Mouse (Mus musculus): ENCODE measurements around the gene Olfr1394. TPM values are rescaled to one million over a fixed set of nuclear protein-coding genes. Genes with fewer than 3 reads are reported as not detected.

Gene Olfr1394
- polyA plus RNA-seq (2015; fragmentation: Nextera tagmentation; extraction: Ambion mirVana): not detected in 2 replicates

DNA sequence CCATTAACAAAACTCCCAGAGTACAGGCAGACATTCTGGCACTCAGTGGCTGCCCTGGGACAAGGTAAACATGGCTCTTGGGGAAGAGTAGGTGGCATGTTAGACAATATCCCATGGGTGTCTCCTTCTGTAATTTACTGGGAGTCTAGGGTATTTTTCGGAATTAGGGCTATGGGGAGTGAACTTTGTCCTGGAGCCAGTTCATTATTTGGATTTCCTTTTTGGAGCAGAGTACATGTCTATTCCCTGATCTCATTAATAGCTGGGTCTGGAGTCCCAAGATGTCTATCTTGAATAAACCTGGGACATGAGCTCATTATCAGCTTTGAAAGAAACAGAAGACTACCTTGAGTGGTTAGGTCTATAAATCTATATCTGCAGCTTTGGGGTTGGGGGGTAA lies at the start of gene Olfr1394:
Olfr1394 (plus strand) TSS at position 301 of the 400 bp plus-strand sequence.
- H3K27ac ChIP-seq: no peak within 1 kb of the TSS
- H3K36me3 ChIP-seq: no peaks in the 10 kb centered on the region
- 76% methylated on average over 1 of the region's 1 CpGs for WGBS
- H3K9ac ChIP-seq: no peak within 1 kb of the TSS
- H3K4me3 ChIP-seq: no peak within 1 kb of the TSS
- no peak for ATAC-seq (ENCODE audit: borderline replicate concordance, extremely low read depth, low FRiP score, low TSS enrichment)
- H3K9me3 ChIP-seq: no peaks in the 10 kb centered on the region
- no peaks in the 10 kb centered on the region for H3K4me1 ChIP-seq
- no peak within 1 kb of the TSS for H3K4me2 ChIP-seq
- no peaks in the 10 kb centered on the region for H3K27me3 ChIP-seq

DNA sequence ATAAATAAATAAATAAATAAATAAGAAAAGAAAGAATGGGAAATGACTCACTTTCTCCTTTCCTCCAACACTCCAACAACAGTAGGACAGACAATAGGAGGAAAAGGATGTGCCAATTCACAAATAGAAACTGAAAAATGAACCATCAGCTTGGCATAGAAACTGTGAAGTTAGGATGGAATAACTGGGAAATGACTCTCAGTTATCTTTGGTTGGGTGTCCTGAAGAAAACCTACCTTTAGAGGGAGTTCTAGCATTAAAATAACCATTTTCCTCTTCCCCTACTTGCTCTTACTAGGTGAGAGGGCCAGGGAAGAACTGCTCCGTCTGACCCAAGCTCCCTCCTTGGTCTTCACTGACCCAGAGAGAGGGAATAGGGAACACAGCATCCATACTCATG lies 48.4 kb upstream of the Olfr1394 start:
- no peak overlapping the region for H3K9ac ChIP-seq
- no peak overlapping the region for H3K4me3 ChIP-seq
- no peaks in the 10 kb centered on the region for H3K27me3 ChIP-seq
- no peak overlapping the region for H3K27ac ChIP-seq
- peaks cover 8% of the 10 kb centered on the region; the same call in 1 of the 2 replicates for H3K4me1 ChIP-seq
- ATAC-seq (ENCODE audit: borderline replicate concordance, extremely low read depth, low FRiP score, low TSS enrichment): no peak
- H3K36me3 ChIP-seq: no peaks in the 10 kb centered on the region
- H3K9me3 ChIP-seq: no peaks in the 10 kb centered on the region
- H3K4me2 ChIP-seq: no peak overlapping the region
- 77% methylated on average over 1 of the region's 1 CpGs for WGBS

DNA sequence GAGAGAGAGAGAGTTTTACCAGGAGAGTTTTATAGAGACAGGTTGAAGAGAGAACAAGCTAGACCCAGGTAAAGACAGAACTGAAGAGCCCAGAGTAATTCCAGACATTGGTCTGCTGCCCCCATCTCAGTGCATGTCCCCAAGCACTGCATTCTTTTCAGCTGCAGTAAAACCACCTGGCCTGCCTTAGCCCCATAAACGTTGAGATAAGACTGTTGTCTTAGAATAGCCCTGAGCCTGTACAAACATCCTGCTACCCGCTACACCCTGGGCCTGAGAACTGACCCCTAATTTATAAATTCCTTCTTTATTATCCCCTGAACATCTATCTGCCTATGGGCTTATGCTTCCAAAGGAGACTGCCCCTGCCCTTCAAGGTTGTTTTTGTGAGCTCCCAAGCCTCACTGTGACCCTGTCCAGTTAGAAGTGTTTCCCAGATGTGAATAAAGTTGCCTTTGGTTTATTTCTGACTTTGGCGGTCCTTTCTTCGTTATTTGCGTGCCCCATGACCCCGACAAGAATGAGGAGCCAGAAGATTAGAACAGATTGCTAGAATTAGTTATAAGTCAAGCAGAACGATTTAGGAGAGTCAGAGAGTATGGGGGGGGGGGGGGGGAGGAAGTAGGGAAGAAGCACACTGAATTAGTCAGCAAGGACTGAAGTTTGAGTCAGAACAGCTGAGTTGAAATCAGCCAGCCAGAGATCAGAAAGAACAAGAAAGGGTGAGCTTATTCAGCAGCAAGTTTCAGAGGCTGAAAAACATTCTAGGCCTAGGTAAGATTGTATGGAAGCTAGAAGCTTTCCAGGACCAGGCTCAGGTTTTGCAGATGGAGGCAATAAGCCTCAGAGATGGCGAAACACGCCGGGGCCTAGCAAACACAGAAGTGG lies 46.3 kb upstream of the Olfr1394 start:
- Histone ChIP-seq H3K4me2 (no peak overlapping the region), H3K36me3 (no peaks in the 10 kb centered on the region), H3K27me3 (no peaks in the 10 kb centered on the region), H3K4me1 (0 out of 2 replicates have a peak, but pooled peaks cover 2% of the 10 kb centered on the region), H3K9ac (no peak overlapping the region), H3K27ac (no peak overlapping the region), H3K4me3 (no peak overlapping the region), H3K9me3 (no peaks in the 10 kb centered on the region)
- WGBS: 53% methylated on average over 10 of the region's 10 CpGs
- ATAC-seq (ENCODE audit: borderline replicate concordance, extremely low read depth, low FRiP score, low TSS enrichment): no peak

DNA sequence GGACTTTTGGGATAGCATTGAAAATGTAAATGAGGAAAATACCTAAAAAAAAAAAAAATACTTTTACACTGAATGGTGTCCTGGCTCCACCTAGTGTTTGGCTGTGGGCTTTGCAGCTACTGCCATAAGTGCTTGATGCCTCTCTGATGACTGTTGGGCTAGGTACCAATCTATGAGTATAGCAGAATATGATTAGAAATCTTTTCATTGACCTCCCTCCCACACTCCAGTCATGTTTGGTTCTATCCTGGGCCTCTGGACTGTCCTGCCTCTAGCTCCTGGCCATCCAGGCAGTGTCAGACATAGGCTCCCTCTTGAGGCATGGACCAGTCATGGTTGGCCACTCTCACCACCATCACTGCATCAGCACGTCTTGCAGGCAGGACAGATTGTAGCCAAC lies 45.3 kb upstream of the Olfr1394 start:
- ATAC-seq (ENCODE audit: borderline replicate concordance, extremely low read depth, low FRiP score, low TSS enrichment): no peak
- H3K4me1 ChIP-seq: no peaks in the 10 kb centered on the region
- no peak overlapping the region for H3K27ac ChIP-seq
- no peaks in the 10 kb centered on the region for H3K9me3 ChIP-seq
- no peaks in the 10 kb centered on the region for H3K27me3 ChIP-seq
- 29% methylated on average over 1 of the region's 1 CpGs for WGBS
- H3K9ac ChIP-seq: no peak overlapping the region
- no peaks in the 10 kb centered on the region for H3K36me3 ChIP-seq
- H3K4me3 ChIP-seq: no peak overlapping the region
- no peak overlapping the region for H3K4me2 ChIP-seq

DNA sequence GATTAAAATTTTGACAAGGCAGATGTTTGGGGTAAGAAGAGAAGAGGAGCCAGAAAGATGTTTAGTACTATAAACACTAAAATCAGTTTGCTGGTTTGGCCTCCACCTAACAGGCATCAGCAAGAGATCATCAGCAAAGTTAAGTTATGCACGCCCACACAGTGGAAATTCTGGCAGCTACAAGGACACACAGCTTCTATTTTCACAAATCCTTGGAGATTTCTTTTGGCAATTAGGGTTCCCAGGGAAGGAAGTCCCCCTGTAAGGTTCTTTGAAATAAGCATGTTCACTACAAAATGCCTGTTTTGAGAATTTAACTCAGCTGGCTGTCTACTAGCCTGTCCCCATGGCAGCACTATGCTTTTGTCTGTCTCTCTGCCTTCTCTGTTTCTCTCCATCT lies 43.2 kb upstream of the Olfr1394 start:
- H3K4me2 ChIP-seq: no peak overlapping the region
- no peaks in the 10 kb centered on the region for H3K4me1 ChIP-seq
- H3K9ac ChIP-seq: no peak overlapping the region
- H3K27me3 ChIP-seq: no peaks in the 10 kb centered on the region
- ATAC-seq (ENCODE audit: borderline replicate concordance, extremely low read depth, low FRiP score, low TSS enrichment): no peak
- H3K9me3 ChIP-seq: no peaks in the 10 kb centered on the region
- H3K36me3 ChIP-seq: no peaks in the 10 kb centered on the region
- H3K4me3 ChIP-seq: no peak overlapping the region
- WGBS: 52% methylated on average over 1 of the region's 1 CpGs
- no peak overlapping the region for H3K27ac ChIP-seq

DNA sequence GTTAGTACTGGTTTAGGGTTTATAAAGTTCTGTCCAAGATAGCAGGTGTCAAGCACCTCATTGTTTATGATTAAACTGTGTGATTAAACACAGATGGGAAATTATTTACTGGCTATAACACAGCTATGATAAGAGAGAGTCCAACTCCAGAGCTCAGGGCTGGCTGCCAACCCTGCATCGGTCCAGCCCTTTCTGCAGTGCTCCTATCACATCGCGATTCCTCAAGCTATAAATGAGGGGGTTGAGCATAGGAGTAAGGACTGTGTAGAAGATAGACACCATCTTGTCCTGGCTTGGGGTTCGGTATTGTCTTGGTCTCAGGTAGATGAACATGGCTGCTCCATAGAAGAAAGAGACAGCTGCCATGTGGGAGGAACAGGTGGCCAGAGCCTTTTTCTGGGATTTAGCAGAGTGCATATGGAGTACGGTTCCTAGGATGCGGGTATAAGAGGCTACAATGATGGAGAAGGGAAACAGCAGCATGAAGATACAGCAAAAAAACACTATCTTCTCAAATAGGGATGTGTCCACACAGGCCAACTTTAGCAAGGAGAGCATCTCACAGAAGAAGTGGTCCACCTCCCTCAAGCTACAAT lies 41.5 kb upstream of the Olfr1394 start:
- Histone ChIP-seq H3K36me3 (no peaks in the 10 kb centered on the region), H3K4me2 (no peak overlapping the region), H3K4me3 (no peak overlapping the region), H3K4me1 (no peaks in the 10 kb centered on the region), H3K9ac (no peak overlapping the region), H3K9me3 (no peaks in the 10 kb centered on the region), H3K27me3 (no peaks in the 10 kb centered on the region), H3K27ac (no peak overlapping the region)
- WGBS: 65% methylated on average over 6 of the region's 6 CpGs
- no peak for ATAC-seq (ENCODE audit: borderline replicate concordance, extremely low read depth, low FRiP score, low TSS enrichment)

DNA sequence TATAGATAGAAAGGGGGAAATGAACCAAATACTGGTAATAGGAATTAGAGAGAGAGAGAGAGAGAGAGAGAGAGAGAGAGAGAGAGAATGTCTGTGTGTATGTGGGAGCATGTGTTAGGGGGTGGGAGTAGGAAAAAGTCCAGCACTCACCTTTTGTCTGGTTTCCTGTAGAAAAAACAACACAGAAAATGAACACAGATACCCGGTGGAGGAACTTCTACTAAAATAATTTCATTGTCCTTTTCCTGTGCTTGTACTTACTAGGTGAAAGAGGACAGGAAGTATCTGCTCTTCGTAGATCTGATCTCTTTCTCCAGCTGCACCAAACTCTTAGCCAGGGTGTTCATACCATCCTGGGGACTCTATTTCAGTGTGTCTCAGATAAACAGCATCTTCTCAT lies 40.0 kb upstream of the Olfr1394 start:
- no peak overlapping the region for H3K27ac ChIP-seq
- no peak overlapping the region for H3K4me2 ChIP-seq
- H3K27me3 ChIP-seq: no peaks in the 10 kb centered on the region
- H3K4me1 ChIP-seq: no peaks in the 10 kb centered on the region
- 39% methylated on average over 2 of the region's 2 CpGs for WGBS
- H3K9me3 ChIP-seq: no peaks in the 10 kb centered on the region
- no peaks in the 10 kb centered on the region for H3K36me3 ChIP-seq
- no peak for ATAC-seq (ENCODE audit: borderline replicate concordance, extremely low read depth, low FRiP score, low TSS enrichment)
- no peak overlapping the region for H3K4me3 ChIP-seq
- no peak overlapping the region for H3K9ac ChIP-seq

DNA sequence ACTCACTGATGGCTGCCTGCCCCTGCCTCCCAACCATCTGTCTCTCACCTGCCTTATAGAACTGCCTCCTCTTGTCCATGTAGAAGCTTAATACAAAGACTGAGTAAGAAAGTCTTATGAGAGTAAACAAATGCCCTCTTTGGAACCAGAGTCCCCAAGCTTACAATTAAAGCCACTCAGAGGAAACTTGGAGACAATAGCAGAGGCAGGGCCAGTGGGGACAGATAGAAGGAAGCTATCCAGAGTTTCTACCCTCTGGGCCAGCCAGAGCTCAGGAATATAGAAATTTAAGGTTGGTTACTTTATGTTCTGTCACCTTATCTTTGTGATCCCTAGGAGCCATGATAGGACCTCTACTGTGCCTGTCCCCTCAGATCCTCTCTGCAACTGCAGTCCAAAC lies 39.4 kb upstream of the Olfr1394 start, which contains the start of gene Olfr1396:
Olfr1396 (minus strand) TSS at position 101 of the 400 bp plus-strand sequence.
- Histone ChIP-seq H3K36me3 (no peaks in the 10 kb centered on the region), H3K4me2 (no peak within 1 kb of the TSS), H3K27ac (no peak within 1 kb of the TSS), H3K4me3 (no peak within 1 kb of the TSS), H3K9ac (no peak within 1 kb of the TSS), H3K9me3 (no peaks in the 10 kb centered on the region), H3K27me3 (no peaks in the 10 kb centered on the region), H3K4me1 (no peaks in the 10 kb centered on the region)
- ATAC-seq (ENCODE audit: borderline replicate concordance, extremely low read depth, low FRiP score, low TSS enrichment): no peak

DNA sequence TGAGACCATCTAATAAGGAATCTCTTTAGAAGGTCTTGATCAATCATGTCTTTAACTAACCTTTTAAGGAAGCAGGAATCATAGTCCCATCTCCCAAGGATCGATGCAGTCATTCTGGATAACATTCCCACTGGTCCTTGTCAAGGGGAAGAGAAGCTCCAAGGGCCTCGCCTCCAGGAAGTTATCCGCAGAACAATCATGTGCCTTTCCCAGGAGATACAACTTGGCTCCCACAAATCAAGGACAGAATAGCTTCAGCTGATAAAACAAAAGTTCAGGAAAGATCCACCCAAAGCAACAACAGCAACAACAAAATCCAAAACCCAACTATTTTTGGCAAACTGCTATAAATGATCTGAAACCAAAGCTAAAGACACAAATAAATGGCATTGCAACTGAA lies 34.5 kb upstream of the Olfr1394 start:
- Histone ChIP-seq H3K27me3 (no peaks in the 10 kb centered on the region), H3K36me3 (no peaks in the 10 kb centered on the region), H3K4me2 (no peak overlapping the region), H3K4me3 (no peak overlapping the region), H3K9me3 (no peaks in the 10 kb centered on the region), H3K27ac (no peak overlapping the region), H3K9ac (no peak overlapping the region), H3K4me1 (no peaks in the 10 kb centered on the region)
- 79% methylated on average over 3 of the region's 3 CpGs for WGBS
- no peak for ATAC-seq (ENCODE audit: borderline replicate concordance, extremely low read depth, low FRiP score, low TSS enrichment)

DNA sequence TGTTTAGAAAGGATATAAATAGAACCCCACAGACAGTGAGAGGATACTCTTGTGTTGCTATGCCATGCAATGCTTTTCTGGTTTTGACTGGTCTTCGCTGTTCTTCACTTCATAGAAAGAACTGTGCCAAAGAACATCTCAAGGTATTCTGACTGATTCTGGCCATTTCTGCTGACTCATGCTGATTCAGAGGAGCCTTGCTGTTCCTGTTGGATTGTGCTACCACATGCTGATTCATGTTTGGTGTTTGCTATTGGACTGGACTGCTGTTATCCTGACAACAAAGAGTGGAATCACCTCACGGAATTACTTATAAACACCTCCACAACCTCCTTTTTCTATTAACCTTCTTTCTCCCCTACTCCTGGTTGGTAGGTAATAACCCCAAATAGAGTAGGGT lies 30.0 kb upstream of the Olfr1394 start:
- WGBS: 89% methylated on average over 2 of the region's 2 CpGs
- Histone ChIP-seq H3K9ac (no peak overlapping the region), H3K4me1 (no peaks in the 10 kb centered on the region), H3K9me3 (no peaks in the 10 kb centered on the region), H3K4me3 (no peak overlapping the region), H3K4me2 (no peak overlapping the region), H3K27ac (no peak overlapping the region), H3K36me3 (no peaks in the 10 kb centered on the region), H3K27me3 (no peaks in the 10 kb centered on the region)
- ATAC-seq (ENCODE audit: borderline replicate concordance, extremely low read depth, low FRiP score, low TSS enrichment): no peak

DNA sequence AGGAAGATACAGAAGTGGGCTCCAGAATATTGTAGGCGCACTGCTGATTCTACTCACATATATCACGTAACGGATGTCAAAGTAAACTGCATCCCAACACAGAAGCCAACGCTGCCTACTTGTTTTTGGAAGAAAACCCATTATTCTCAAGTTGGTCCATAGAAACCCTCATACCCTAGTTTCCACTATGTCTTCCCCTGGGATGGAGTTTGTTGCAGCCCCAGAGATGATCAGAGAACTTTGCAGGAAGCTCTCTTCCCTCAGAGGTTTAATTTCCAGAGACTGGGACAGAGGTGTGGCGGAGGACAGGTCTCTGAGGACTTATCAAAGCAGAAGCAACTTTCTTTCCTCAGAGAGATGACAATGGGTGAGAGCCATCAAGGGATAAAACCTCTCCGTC lies 12.2 kb upstream of the Olfr1394 start, which contains the start of gene Olfr1395:
Olfr1395 (plus strand) TSS at position 301 of the 400 bp plus-strand sequence.
- Histone ChIP-seq H3K27ac (no peak within 1 kb of the TSS), H3K36me3 (no peaks in the 10 kb centered on the region), H3K4me2 (no peak within 1 kb of the TSS), H3K27me3 (no peaks in the 10 kb centered on the region), H3K4me3 (no peak within 1 kb of the TSS), H3K9me3 (no peaks in the 10 kb centered on the region), H3K4me1 (no peaks in the 10 kb centered on the region), H3K9ac (no peak within 1 kb of the TSS)
- WGBS: 85% methylated on average over 6 of the region's 6 CpGs
- ATAC-seq (ENCODE audit: borderline replicate concordance, extremely low read depth, low FRiP score, low TSS enrichment): no peak

Measured in lung, embryonic 15.5 days (tissue).